Mouse (Mus musculus): ENCODE measurements around the gene Ssc4d. TPM values are rescaled to one million over a fixed set of nuclear protein-coding genes. Genes with fewer than 3 reads are reported as not detected.

Gene Ssc4d
- polyA plus RNA-seq, 1 experiment, result 5.0 TPM

DNA sequence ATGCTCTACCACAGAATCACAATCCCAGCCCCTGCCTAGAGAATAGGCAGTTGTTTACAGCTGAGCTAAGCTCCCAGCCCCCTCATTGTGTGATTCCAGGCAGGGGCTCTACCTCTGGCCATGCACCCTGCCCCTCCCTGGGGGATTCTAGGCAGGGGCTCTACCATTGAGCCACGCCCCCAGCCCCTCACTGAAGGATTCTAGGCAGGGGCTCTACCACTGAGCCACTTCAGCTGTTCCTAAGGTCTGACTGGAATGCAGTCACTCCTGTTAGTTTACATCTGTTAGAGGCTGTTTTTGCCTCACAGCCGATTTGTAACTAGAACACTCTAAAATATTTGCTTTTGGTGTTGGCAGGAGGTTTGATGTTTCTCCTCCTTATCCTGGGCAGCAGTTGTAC is 28.0 kb upstream of the Ssc4d start:
- Histone ChIP-seq H3K4me3 (replicated peaks) (no peak overlapping the region), H3K36me3 (replicated peaks; ENCODE audit: low read length) (peaks cover 63% of the 10 kb centered on the region), H3K27me3 (replicated peaks) (no peaks in the 10 kb centered on the region), H3K9me3 (no peaks in the 10 kb centered on the region), H3K4me1 (peaks cover 65% of the 10 kb centered on the region)
- TF ChIP-seq FLI1 (IDR thresholded peaks at IDR 0.05; ENCODE audit: low read length) (no peak), GATA1 (IDR thresholded peaks at IDR 0.05; ENCODE audit: borderline replicate concordance, low read length) (no peak)

DNA sequence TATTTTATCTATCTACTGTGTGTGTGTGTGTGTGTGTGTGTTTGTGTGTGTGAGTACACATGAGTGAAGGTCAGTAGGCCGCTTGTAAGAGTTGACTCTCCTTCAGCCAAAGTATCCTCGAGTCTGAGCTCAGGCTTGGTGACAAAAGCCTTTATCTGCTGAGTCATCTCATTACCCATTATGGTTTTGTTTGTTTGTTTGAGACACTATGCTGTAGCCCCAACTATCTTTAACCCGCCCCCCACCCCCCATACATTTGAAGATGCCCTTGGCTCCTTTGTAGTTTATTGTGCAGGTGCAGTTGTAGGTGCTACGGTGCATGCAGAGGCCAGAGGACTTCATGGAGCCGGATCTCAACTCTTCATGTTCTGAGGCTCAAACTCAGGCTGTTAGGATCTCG is 26.9 kb upstream of the Ssc4d start:
- TF ChIP-seq GATA1 (IDR thresholded peaks at IDR 0.05; ENCODE audit: borderline replicate concordance, low read length), result no peak
- TF ChIP-seq FLI1 (IDR thresholded peaks at IDR 0.05; ENCODE audit: low read length), result no peak
- no peaks in the 10 kb centered on the region for H3K27me3 ChIP-seq (replicated peaks)
- H3K9me3 ChIP-seq, result no peaks in the 10 kb centered on the region
- peaks cover 62% of the 10 kb centered on the region for H3K4me1 ChIP-seq
- H3K4me3 ChIP-seq (replicated peaks), result no peak overlapping the region
- H3K36me3 ChIP-seq (replicated peaks; ENCODE audit: low read length), result peaks cover 69% of the 10 kb centered on the region

DNA sequence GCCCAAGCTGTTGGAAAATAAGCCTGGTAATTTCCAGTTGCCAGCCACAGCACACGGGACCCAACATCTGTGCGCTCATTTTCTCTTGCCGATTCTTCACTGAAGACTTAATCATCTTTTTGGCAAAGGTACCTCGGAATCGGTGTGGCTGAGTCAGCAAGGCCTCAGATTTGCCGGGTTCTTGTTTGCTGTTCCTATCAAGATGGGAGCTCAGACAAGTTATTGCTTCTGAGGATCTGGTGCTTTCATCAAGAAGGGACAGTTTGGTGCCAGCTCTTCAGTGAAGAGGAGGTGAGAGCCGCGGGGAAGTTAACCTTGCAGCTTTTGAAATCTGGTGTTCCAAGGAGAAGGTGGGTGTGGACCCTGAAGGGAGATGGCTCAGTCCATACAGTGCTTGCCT is 21.8 kb upstream of the Ssc4d start:
- TF ChIP-seq FLI1 (IDR thresholded peaks at IDR 0.05; ENCODE audit: low read length) (no peak), GATA1 (IDR thresholded peaks at IDR 0.05; ENCODE audit: borderline replicate concordance, low read length) (no peak)
- H3K9me3 ChIP-seq, result no peaks in the 10 kb centered on the region
- no peak overlapping the region for H3K4me3 ChIP-seq (replicated peaks)
- no peaks in the 10 kb centered on the region for H3K27me3 ChIP-seq (replicated peaks)
- peaks cover 62% of the 10 kb centered on the region for H3K4me1 ChIP-seq
- H3K36me3 ChIP-seq (replicated peaks; ENCODE audit: low read length), result peaks cover 42% of the 10 kb centered on the region

DNA sequence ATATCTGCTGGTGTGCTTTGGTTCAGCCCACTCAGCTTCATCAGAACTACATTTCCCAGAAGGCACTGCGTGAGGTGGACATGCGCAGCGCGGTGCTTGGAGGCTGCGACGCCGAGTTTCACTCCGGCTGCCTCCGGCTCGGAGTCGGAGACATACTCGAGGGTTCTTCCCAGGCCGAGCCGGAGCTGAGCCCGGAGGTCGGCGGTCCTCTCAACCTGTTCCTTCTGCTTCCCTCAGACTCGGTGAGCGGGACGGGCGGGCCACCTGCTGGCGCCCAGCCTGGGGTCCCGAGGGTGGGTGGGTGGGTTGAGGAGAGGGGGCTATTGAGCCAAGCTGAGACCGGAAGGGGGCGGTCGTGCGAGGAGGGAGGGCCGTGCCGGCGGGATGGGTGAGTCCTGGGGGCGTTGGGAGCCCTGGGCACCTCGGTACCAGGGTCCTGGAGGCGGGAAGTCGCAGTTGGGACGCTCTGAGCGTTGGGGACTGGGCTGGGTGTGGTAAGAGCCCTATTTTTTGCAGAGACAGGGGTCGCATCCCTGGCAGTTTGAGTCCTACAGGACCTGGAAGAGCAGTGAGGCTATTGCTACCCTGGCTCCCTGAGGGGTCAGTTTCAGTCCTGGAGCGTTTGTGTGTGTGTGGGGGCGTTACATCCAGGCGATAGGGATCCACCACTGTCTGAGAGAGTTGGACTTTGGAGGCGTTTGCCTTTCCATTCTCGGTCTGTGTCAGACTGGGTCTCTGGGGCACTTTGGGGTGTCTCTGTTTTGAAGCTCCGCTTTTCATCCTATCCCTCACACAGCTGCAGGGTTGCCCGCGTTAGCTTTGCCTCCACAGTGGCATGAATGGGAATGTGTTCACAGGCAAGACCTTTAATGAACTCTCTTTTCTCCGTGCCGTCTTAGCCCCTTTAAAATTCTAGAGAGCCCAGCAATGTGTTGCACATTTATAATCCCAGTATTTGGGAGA is 20.7 kb upstream of the Ssc4d start, which contains the start of gene Dtx2:
TSS of gene Dtx2 (plus strand) at position 76 of the 963 bp plus-strand sequence.
- peaks cover 40% of the 10 kb centered on the region for H3K36me3 ChIP-seq (replicated peaks; ENCODE audit: low read length)
- TF ChIP-seq GATA1 (IDR thresholded peaks at IDR 0.05; ENCODE audit: borderline replicate concordance, low read length) (no peak), FLI1 (IDR thresholded peaks at IDR 0.05; ENCODE audit: low read length) (no peak)
- no peaks in the 10 kb centered on the region for H3K9me3 ChIP-seq
- peaks cover 61% of the 10 kb centered on the region for H3K4me1 ChIP-seq
- H3K27me3 ChIP-seq (replicated peaks), result no peaks in the 10 kb centered on the region
- H3K4me3 ChIP-seq (replicated peaks), result peak within 1 kb of the TSS; percentile 96

DNA sequence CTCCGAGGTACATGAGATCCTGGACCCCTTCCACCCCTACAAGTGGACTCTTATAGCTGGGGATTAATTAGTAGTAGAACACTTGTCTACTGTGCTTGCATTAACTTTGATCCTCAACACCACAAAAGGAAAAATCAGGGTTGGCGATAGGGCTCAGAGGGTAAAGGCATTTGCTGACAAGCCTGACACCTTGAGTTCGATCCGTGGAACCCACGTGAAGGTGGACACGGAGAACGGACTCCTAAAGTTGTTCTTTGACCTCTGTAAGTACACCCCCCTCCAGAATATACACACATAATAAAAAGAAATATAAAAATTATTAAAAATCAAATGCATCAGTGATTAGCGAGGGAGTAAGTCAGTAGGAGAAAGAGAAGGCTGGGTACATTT is 20.0 kb upstream of the Ssc4d start:
- H3K4me3 ChIP-seq (replicated peaks), result peak overlapping the region; percentile 96
- H3K27me3 ChIP-seq (replicated peaks), result no peaks in the 10 kb centered on the region
- H3K4me1 ChIP-seq, result peaks cover 56% of the 10 kb centered on the region
- no peaks in the 10 kb centered on the region for H3K9me3 ChIP-seq
- TF ChIP-seq GATA1 (IDR thresholded peaks at IDR 0.05; ENCODE audit: borderline replicate concordance, low read length), result no peak
- TF ChIP-seq FLI1 (IDR thresholded peaks at IDR 0.05; ENCODE audit: low read length), result no peak
- peaks cover 33% of the 10 kb centered on the region for H3K36me3 ChIP-seq (replicated peaks; ENCODE audit: low read length)

DNA sequence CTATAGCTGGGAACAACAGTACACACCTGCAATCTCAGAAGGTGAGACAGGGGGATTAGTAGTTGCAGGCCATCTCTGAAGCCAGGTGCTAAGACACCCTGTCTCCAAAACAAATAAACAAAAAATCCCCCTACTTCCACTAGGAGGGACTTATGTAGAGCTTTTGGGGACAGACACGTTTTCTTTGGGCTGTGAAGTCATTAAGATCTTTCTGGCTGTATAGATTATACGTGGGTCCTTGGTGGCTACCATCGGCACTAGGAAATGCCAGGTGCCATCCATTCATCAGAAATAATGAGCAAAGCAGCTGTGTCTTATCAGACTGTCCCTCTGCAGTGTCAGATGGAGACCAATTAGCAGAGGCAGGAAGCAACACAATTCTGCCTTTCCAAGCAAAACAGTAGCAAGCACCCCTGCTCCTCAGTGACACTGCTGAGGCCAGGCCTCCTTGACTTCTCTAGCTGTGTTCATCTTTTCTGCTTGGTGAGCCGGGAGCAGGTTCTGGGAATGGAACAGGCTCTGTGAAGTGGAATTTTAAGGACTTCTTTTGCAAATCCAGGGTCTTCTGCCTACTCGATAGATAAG is 19.1 kb upstream of the Ssc4d start:
- TF ChIP-seq GATA1 (IDR thresholded peaks at IDR 0.05; ENCODE audit: borderline replicate concordance, low read length) (no peak), FLI1 (IDR thresholded peaks at IDR 0.05; ENCODE audit: low read length) (no peak)
- Histone ChIP-seq H3K4me1 (peaks cover 56% of the 10 kb centered on the region), H3K9me3 (no peaks in the 10 kb centered on the region), H3K27me3 (replicated peaks) (peaks cover 3% of the 10 kb centered on the region), H3K36me3 (replicated peaks; ENCODE audit: low read length) (peaks cover 25% of the 10 kb centered on the region), H3K4me3 (replicated peaks) (no peak overlapping the region)

DNA sequence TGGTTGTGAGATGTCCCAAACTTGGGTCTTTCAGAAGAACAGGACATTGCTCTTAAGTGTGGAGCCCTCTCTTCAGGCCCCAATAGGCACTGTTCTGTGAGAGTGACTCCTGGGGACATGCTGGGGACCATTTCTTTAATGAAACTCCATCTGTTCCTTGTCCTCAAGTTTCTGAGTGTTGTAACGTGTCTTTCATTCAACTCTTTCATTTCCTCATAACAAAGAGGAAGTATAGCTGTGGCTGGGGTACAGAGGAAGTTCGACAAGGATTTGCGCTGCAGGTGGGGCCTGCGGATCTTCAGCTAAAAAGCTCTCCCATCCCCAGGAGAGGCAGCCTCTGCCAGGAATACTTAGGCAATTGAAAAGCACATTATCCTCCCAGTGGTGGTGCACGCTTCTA is 16.3 kb upstream of the Ssc4d start:
- TF ChIP-seq GATA1 (IDR thresholded peaks at IDR 0.05; ENCODE audit: borderline replicate concordance, low read length), result no peak
- TF ChIP-seq FLI1 (IDR thresholded peaks at IDR 0.05; ENCODE audit: low read length), result no peak
- Histone ChIP-seq H3K4me3 (replicated peaks) (no peak overlapping the region), H3K36me3 (replicated peaks; ENCODE audit: low read length) (no peaks in the 10 kb centered on the region)

DNA sequence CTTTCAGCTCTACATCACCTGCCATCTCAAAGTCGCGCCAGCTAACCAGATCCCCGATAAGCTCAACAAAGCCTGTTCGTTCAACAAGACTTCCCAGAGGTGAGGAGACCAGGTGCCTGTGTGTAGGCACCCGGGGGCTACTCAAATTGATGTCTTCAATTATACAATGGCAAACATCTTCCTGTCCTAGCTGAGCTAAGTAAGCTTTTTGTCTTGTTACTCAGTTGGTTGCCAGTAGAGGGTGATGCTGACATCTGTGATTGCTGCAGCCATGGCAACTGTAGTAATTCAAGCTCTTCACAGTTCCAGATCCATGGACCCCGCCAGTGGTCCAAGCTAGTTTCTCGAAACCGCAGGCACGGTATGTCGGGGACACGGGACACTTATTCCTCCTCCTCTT is 12.9 kb upstream of the Ssc4d start:
- TF ChIP-seq GATA1 (IDR thresholded peaks at IDR 0.05; ENCODE audit: borderline replicate concordance, low read length) (no peak), FLI1 (IDR thresholded peaks at IDR 0.05; ENCODE audit: low read length) (no peak)
- no peaks in the 10 kb centered on the region for H3K9me3 ChIP-seq
- H3K36me3 ChIP-seq (replicated peaks; ENCODE audit: low read length), result no peaks in the 10 kb centered on the region
- H3K4me3 ChIP-seq (replicated peaks), result no peak overlapping the region
- H3K27me3 ChIP-seq (replicated peaks), result peaks cover 22% of the 10 kb centered on the region
- H3K4me1 ChIP-seq, result peaks cover 21% of the 10 kb centered on the region

More for the DNA sequence above, 16.3 kb upstream of the Ssc4d start:
- Histone ChIP-seq H3K9me3 (no peaks in the 10 kb centered on the region), H3K27me3 (replicated peaks) (peaks cover 5% of the 10 kb centered on the region), H3K4me1 (peaks cover 38% of the 10 kb centered on the region)

DNA sequence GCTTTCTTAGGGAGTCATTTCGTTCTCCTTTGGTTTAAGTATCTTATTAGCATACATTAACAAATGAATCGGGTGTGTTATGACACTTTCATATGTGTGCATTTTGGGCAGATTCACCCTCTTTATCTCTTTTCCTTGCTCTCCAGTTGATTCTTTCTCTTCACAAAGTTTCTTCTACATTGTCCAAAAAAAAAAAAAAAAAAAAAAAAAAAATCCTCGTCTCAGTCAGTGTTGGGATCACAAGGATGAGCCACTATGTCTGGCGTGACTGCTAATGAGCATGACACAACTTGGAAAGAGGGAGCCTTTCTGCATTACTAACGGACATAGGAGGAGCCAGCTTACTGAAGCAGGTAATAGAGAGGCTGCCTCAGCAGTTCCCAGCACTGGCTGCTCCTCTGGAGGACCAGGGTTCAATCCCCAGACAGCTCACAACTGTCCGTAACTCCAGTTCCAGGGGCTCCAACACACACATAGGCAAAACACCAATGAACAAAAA is 10.3 kb upstream of the Ssc4d start:
- TF ChIP-seq GATA1 (IDR thresholded peaks at IDR 0.05; ENCODE audit: borderline replicate concordance, low read length), result no peak
- no peak for TF ChIP-seq FLI1 (IDR thresholded peaks at IDR 0.05; ENCODE audit: low read length)
- H3K4me1 ChIP-seq, result peaks cover 12% of the 10 kb centered on the region; the same call in 1 of the 2 replicates
- H3K36me3 ChIP-seq (replicated peaks; ENCODE audit: low read length), result no peaks in the 10 kb centered on the region
- H3K27me3 ChIP-seq (replicated peaks), result peaks cover 35% of the 10 kb centered on the region
- no peak overlapping the region for H3K4me3 ChIP-seq (replicated peaks)
- no peaks in the 10 kb centered on the region for H3K9me3 ChIP-seq

DNA sequence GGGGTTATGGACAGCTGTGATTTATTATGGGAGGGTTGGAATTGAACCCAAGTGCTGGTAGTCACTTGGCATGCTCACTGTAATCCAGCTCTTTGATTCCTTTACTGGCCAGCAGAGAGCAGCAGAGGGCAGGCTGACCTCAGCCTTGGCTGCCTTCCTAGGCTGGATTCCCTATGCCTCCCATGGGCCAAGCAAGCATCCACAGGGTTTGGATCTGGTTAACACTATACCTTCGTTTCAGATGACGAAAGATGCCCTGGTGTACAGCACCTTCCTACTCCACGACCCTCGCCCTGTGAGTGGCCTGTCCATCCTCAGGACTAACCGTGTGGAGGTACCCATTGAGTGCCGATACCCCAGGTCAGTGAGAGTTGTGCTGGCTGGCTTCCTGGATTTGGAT is 8.1 kb upstream of the Ssc4d start:
- Histone ChIP-seq H3K4me3 (replicated peaks) (no peak overlapping the region), H3K9me3 (no peaks in the 10 kb centered on the region), H3K4me1 (peaks cover 5% of the 10 kb centered on the region; the same call in 1 of the 2 replicates), H3K27me3 (replicated peaks) (peaks cover 33% of the 10 kb centered on the region), H3K36me3 (replicated peaks; ENCODE audit: low read length) (no peaks in the 10 kb centered on the region)
- no peak for TF ChIP-seq FLI1 (IDR thresholded peaks at IDR 0.05; ENCODE audit: low read length)
- TF ChIP-seq GATA1 (IDR thresholded peaks at IDR 0.05; ENCODE audit: borderline replicate concordance, low read length), result no peak
